19 mouse cellular contexts compared by ENCODE assay signal in genomic region chr7:79769664-79770063, GRCm38 (mm10). TPM values are rescaled to one million over a fixed set of nuclear protein-coding genes. Genes with fewer than 3 reads are reported as not detected.
"Had no signal": no experiment of that assay in that cellular context is flagged by ENCODE, and none has a peak within 500 bp of the region (broad histone marks: within the 10 kb centered on the region; RNA-seq: fewer than 3 reads in every experiment).

No protein-coding gene starts in this region.

- H3K9ac ChIP-seq: neural tube, embryonic 15.5 days; stomach, embryonic 15.5 days had no signal

- H3K4me2 ChIP-seq: neural tube, embryonic 15.5 days; stomach, embryonic 15.5 days had no signal

- H3K9me3 ChIP-seq: neural tube, embryonic 15.5 days; stomach, embryonic 15.5 days had no signal

- DNase-seq: retina, postnatal 1 day; right cerebral cortex, adult 18-20 months; right cerebral cortex, postnatal 14 days; right cerebral cortex, postnatal 25 days; right cerebral cortex, postnatal 4 days; spleen, adult 18-20 months; thymus, adult 18-20 months; thymus, adult 2 months; thymus, postnatal 14 days; thymus, postnatal 25 days; thymus, postnatal 36 days; thymus, postnatal 4 days had no signal

- H3K4me1 ChIP-seq: neural tube, embryonic 15.5 days; stomach, embryonic 15.5 days had no signal

- H3K27me3 ChIP-seq: neural tube, embryonic 15.5 days; stomach, embryonic 15.5 days had no signal

- H3K4me3 ChIP-seq: neural tube, embryonic 15.5 days; stomach, embryonic 15.5 days had no signal

- H3K36me3 ChIP-seq: neural tube, embryonic 15.5 days; stomach, embryonic 15.5 days had no signal

- H3K27ac ChIP-seq: neural tube, embryonic 15.5 days; stomach, embryonic 15.5 days; stomach, postnatal 0 days had no signal

RNA-seq across cellular contexts. Expression of gene Mesp1, which starts 23.9 kb away (rescaled TPM):
- polyA plus RNA-seq: neural tube, embryonic 14.5 days; neural tube, embryonic 15.5 days; spleen, adult 2 months; stomach, embryonic 14.5 days; stomach, embryonic 16.5 days; stomach, postnatal 0 days had no signal

RNA-seq across cellular contexts. Expression of gene Wdr93, which starts 26.7 kb away (rescaled TPM):
- polyA plus RNA-seq: spleen, adult 2 months had no signal

RNA-seq across cellular contexts. Expression of gene Plin1, which starts 37.0 kb away (rescaled TPM):
- polyA plus RNA-seq: stomach, embryonic 14.5 days; stomach, embryonic 15.5 days; stomach, embryonic 16.5 days; stomach, postnatal 0 days had no signal
